Mouse (Mus musculus): ENCODE data around the gene Rita1.
A peak's percentile ranks its signal among the peaks of the same experiment; 100 is the strongest.

The Rita1 gene

GRCm38 (mm10) chr5:120570289-120570897, 42.0 kb downstream of the Rita1 start:
- DNase-seq (ENCODE audit: low spot score) = no peak

GRCm38 (mm10) chr5:120569791-120570190, 42.6 kb downstream of the Rita1 start:
- DNase-seq (ENCODE audit: low spot score) = no peak

- DNase-seq (ENCODE audit: low spot score) = no peak
These were observed 43.4 kb downstream of the Rita1 start for GRCm38 (mm10) chr5:120568964-120569363.

- DNase-seq (ENCODE audit: low spot score) = no peak
These were observed 44.0 kb downstream of the Rita1 start for GRCm38 (mm10) chr5:120568336-120568768.

- DNase-seq (ENCODE audit: low spot score) = no peak
These were observed 44.6 kb downstream of the Rita1 start for GRCm38 (mm10) chr5:120567761-120568211.

- DNase-seq (ENCODE audit: low spot score) = no peak
These were observed 45.1 kb downstream of the Rita1 start for GRCm38 (mm10) chr5:120567253-120567701.

- no peak for DNase-seq (ENCODE audit: low spot score)
These were observed 45.6 kb downstream of the Rita1 start for GRCm38 (mm10) chr5:120566681-120567252.

- DNase-seq (ENCODE audit: low spot score) = no peak
These were observed 46.3 kb downstream of the Rita1 start for GRCm38 (mm10) chr5:120566101-120566500.

GRCm38 (mm10) chr5:120565171-120565905, 47.1 kb downstream of the Rita1 start:
- DNase-seq (ENCODE audit: low spot score) = no peak

- peak; percentile 20 for DNase-seq (ENCODE audit: low spot score)
These were observed 48.5 kb downstream of the Rita1 start for GRCm38 (mm10) chr5:120563914-120564311.

GRCm38 (mm10) chr5:120562956-120563913, 49.2 kb downstream of the Rita1 start:
- no peak for DNase-seq (ENCODE audit: low spot score)

GRCm38 (mm10) chr5:120560616-120561311, 51.6 kb downstream of the Rita1 start:
- no peak for DNase-seq (ENCODE audit: low spot score)

GRCm38 (mm10) chr5:120560129-120560615, 52.2 kb downstream of the Rita1 start:
- DNase-seq (ENCODE audit: low spot score) = no peak

GRCm38 (mm10) chr5:120558762-120559161, 53.6 kb downstream of the Rita1 start:
- DNase-seq (ENCODE audit: low spot score) = no peak

GRCm38 (mm10) chr5:120558041-120558440, 54.3 kb downstream of the Rita1 start:
- DNase-seq (ENCODE audit: low spot score) = no peak

GRCm38 (mm10) chr5:120555871-120556270, 56.5 kb downstream of the Rita1 start:
- DNase-seq (ENCODE audit: low spot score) = no peak

- DNase-seq (ENCODE audit: low spot score) = no peak
These were observed 61.7 kb downstream of the Rita1 start for GRCm38 (mm10) chr5:120550673-120551072.

- DNase-seq (ENCODE audit: low spot score) = no peak
These were observed 62.3 kb downstream of the Rita1 start for GRCm38 (mm10) chr5:120550137-120550536.

GRCm38 (mm10) chr5:120548236-120548850, 64.0 kb downstream of the Rita1 start:
- no peak for DNase-seq (ENCODE audit: low spot score)
